Mouse (Mus musculus) MEL (cell line): Measurements from ENCODE around the gene Stk39. TPM values are rescaled to one million over a fixed set of nuclear protein-coding genes. Genes with fewer than 3 reads are reported as not detected.

ENCODE experiments used
- DNase-seq: peaks from one replicate; pipeline ENCODE4 v3.0.0; 2011; ENCODE audit warnings: low read depth, low spot score
- H3K27ac ChIP-seq: 2 replicates; pipeline ENCODE4 v1.5.1; 2012; ENCODE audit warnings: low read depth, mild to moderate bottlenecking, control low read depth, low read length, moderate library complexity; ENCODE audit not compliant: control insufficient read depth
- H3K27me3 ChIP-seq, 2 experiments: fragments of 150-350 bp in 1 of 2; sonication (generic) in 1 of 2; 2 replicates each; pipeline ENCODE4 v1.6.1; 2012; ENCODE audit warnings: low read length in 2 of 2, mild to moderate bottlenecking in 2 of 2, improper control_type of control experiment in 1 of 2, moderate library complexity in 1 of 2; ENCODE audit not compliant: insufficient read depth in 2 of 2, control insufficient read depth in 1 of 2
- H3K36me3 ChIP-seq, 2 experiments: 2 replicates each; pipeline ENCODE4 v1.6.1; 2012 to 2014; ENCODE audit warnings: low read length in 2 of 2, improper control_type of control experiment in 1 of 2, inconsistent platforms in 1 of 2, mild to moderate bottlenecking in 1 of 2; ENCODE audit not compliant: insufficient read depth in 2 of 2, control insufficient read depth in 1 of 2
- H3K4me1 ChIP-seq, 2 experiments: fragments of 150-350 bp in 1 of 2; sonication (generic) in 1 of 2; 2 replicates each; pipeline ENCODE4 v1.6.1; 2012; ENCODE audit warnings: low read length in 2 of 2, improper control_type of control experiment in 1 of 2, mild to moderate bottlenecking in 1 of 2; ENCODE audit not compliant: insufficient read depth in 2 of 2, control insufficient read depth in 1 of 2
- H3K4me3 ChIP-seq, 2 experiments: fragments of 150-350 bp in 1 of 2; sonication (generic) in 1 of 2; 2 replicates each; pipeline ENCODE4 v1.5.1; 2012; ENCODE audit warnings: low read depth in 2 of 2, low read length in 2 of 2, mild to moderate bottlenecking in 2 of 2, moderate library complexity in 2 of 2, control low read depth in 1 of 2, improper control_type of control experiment in 1 of 2; ENCODE audit not compliant: control insufficient read depth in 1 of 2, insufficient read depth in 1 of 2
- H3K79me2 ChIP-seq: 2 replicates; pipeline ENCODE4 v1.6.1; 2012; ENCODE audit warnings: mild to moderate bottlenecking, low read length, moderate library complexity; ENCODE audit not compliant: control insufficient read depth, poor library complexity, insufficient read depth
- H3K9ac ChIP-seq: 2 replicates; pipeline ENCODE4 v1.6.1; 2012; ENCODE audit warnings: low read depth, mild to moderate bottlenecking, control low read depth, low read length, moderate library complexity; ENCODE audit not compliant: control insufficient read depth, poor library complexity, severe bottlenecking
- H3K9me3 ChIP-seq: fragments of 150-350 bp; sonication (generic); replicated peaks from 2 replicates; pipeline ENCODE4 v1.6.1; 2012; ENCODE audit warnings: mild to moderate bottlenecking, low read length, improper control_type of control experiment, moderate library complexity; ENCODE audit not compliant: insufficient read depth
- BHLHE40 ChIP-seq: IDR thresholded peaks from 2 replicates; pipeline ENCODE4 v1.6.1; 2012; ENCODE audit warnings: low read depth, mild to moderate bottlenecking, inconsistent platforms, low read length, improper control_type of control experiment, borderline replicate concordance
- ELF1 ChIP-seq: IDR thresholded peaks from 2 replicates; pipeline ENCODE4 v1.6.1; 2014; ENCODE audit warnings: low read depth, mild to moderate bottlenecking, inconsistent platforms, low read length, improper control_type of control experiment, moderate library complexity
- ETS1 ChIP-seq: IDR thresholded peaks from 2 replicates; pipeline ENCODE4 v1.6.1; 2012; ENCODE audit warnings: low read depth, mild to moderate bottlenecking, inconsistent platforms, low read length, improper control_type of control experiment, moderate library complexity
- GABPA ChIP-seq: IDR thresholded peaks from 2 replicates; pipeline ENCODE4 v1.6.1; 2012; ENCODE audit warnings: low read depth, mild to moderate bottlenecking, inconsistent platforms, low read length, improper control_type of control experiment, moderate library complexity
- HCFC1 ChIP-seq: IDR thresholded peaks from 2 replicates; pipeline ENCODE4 v1.6.1; 2012; ENCODE audit warnings: low read depth, mild to moderate bottlenecking, inconsistent platforms, low read length, improper control_type of control experiment, moderate library complexity
- JUND ChIP-seq: IDR thresholded peaks from 2 replicates; pipeline ENCODE4 v1.6.1; 2011; ENCODE audit warnings: low read depth, mild to moderate bottlenecking, improper control_type of control experiment, low read length
- KAT2A ChIP-seq: conservative IDR thresholded peaks from 2 replicates; pipeline ENCODE4 v1.6.1; 2012; ENCODE audit warnings: low read depth, low read length, improper control_type of control experiment, inconsistent platforms
- MAFK ChIP-seq: IDR thresholded peaks from 2 replicates; pipeline ENCODE4 v1.6.1; 2011; ENCODE audit warnings: low read depth, mild to moderate bottlenecking, low read length, improper control_type of control experiment, borderline replicate concordance
- MAX ChIP-seq: IDR thresholded peaks from 2 replicates; pipeline ENCODE4 v1.6.1; 2011; ENCODE audit warnings: low read length, improper control_type of control experiment
- MYC ChIP-seq: IDR thresholded peaks from 2 replicates; pipeline ENCODE4 v1.6.1; 2011; ENCODE audit warnings: low read depth, mild to moderate bottlenecking, low read length, improper control_type of control experiment, moderate library complexity
- POLR2A ChIP-seq, 2 experiments: IDR thresholded peaks; 2 replicates each; pipeline ENCODE4 v1.6.1; 2011 to 2012; ENCODE audit warnings: low read length in 2 of 2, mild to moderate bottlenecking in 2 of 2, control low read depth in 1 of 2, improper control_type of control experiment in 1 of 2, low read depth in 1 of 2, moderate library complexity in 1 of 2; ENCODE audit not compliant: control insufficient read depth in 1 of 2, insufficient read depth in 1 of 2, poor library complexity in 1 of 2
- SIN3A ChIP-seq: IDR thresholded peaks from 2 replicates; pipeline ENCODE4 v1.6.1; 2012; ENCODE audit warnings: low read length, improper control_type of control experiment, inconsistent platforms
- TAL1 ChIP-seq: IDR thresholded peaks from 2 replicates; pipeline ENCODE4 v1.6.1; 2012; ENCODE audit warnings: mild to moderate bottlenecking, inconsistent platforms, low read length, moderate library complexity, mixed read lengths
- TCF12 ChIP-seq: IDR thresholded peaks from 2 replicates; pipeline ENCODE4 v1.6.1; 2014; ENCODE audit warnings: low read depth, mild to moderate bottlenecking, inconsistent platforms, low read length, improper control_type of control experiment, moderate library complexity
- UBTF ChIP-seq: IDR thresholded peaks from 2 replicates; pipeline ENCODE4 v1.6.1; 2012; ENCODE audit warnings: low read depth, mild to moderate bottlenecking, inconsistent platforms, low read length, improper control_type of control experiment, moderate library complexity, borderline replicate concordance; ENCODE audit not compliant: insufficient read depth
- ZC3H11A ChIP-seq: IDR thresholded peaks from 2 replicates; pipeline ENCODE4 v1.6.1; 2012; ENCODE audit warnings: low read depth, mild to moderate bottlenecking, inconsistent platforms, low read length, improper control_type of control experiment
- ZKSCAN1 ChIP-seq: IDR thresholded peaks from 2 replicates; pipeline ENCODE4 v1.6.1; 2012; ENCODE audit warnings: low read depth, mild to moderate bottlenecking, inconsistent platforms, low read length, improper control_type of control experiment, moderate library complexity
- ZNF384 ChIP-seq: IDR thresholded peaks from 2 replicates; pipeline ENCODE4 v1.6.1; 2012; ENCODE audit warnings: low read depth, mild to moderate bottlenecking, inconsistent platforms, low read length, improper control_type of control experiment
- polyA plus RNA-seq, 2 experiments: library from polyadenylated mRNA; stranded (reverse) in 1 of 2; unstranded in 1 of 2; fragments of >175 nt in 1 of 2; fragments of >200 nt in 1 of 2; gene quantifications; 2 replicates each; pipeline versions ENCODE4 v1.2.1 to v1.2.4; 2012; ENCODE audit warnings: low replicate concordance in 2 of 2, low read depth in 1 of 2; ENCODE audit not compliant: insufficient read length in 2 of 2, insufficient read depth in 1 of 2, missing spikeins in 1 of 2
- total RNA-seq: library from RNA; depleted of rRNA; stranded (reverse); fragments of 300-350 nt; gene quantifications from 2 replicates; pipeline ENCODE4 v1.2.3, GENCODE M21; 2012

Gene Stk39
- total and polyA plus RNA-seq, 3 experiments, result not detected

- Histone ChIP-seq H3K79me2 (no peaks in the 10 kb centered on the region), H3K9me3 (no peaks in the 10 kb centered on the region), H3K27me3 (no peaks in the 10 kb centered on the region), H3K27ac (no peak overlapping the region), H3K36me3 (no peaks in the 10 kb centered on the region), H3K4me1 (no peaks in the 10 kb centered on the region), H3K4me3 (no peak overlapping the region), H3K9ac (no peak overlapping the region)
- DNase-seq, result no peak
- no peak for TF ChIP-seq POLR2A (IDR thresholded peaks at IDR 0.05; ENCODE audit: control insufficient read depth in 1 of 2, insufficient read depth in 1 of 2, low read depth in 1 of 2, low read length in 2 of 2, poor library complexity in 1 of 2)
- TF ChIP-seq TCF12, result no peak
- no peak for TF ChIP-seq SIN3A
- no peak for TF ChIP-seq MYC
- no peak for TF ChIP-seq ZC3H11A
- TF ChIP-seq JUND, result no peak
- TF ChIP-seq, all 39 proteins: peak for 0
These were observed 239.1 kb downstream of the Stk39 start for GRCm38 (mm10) chr2:68232929-68233328.

GRCm38 (mm10) chr2:68229872-68230271, 242.2 kb downstream of the Stk39 start:
- Histone ChIP-seq H3K4me3 (no peak overlapping the region), H3K9me3 (no peaks in the 10 kb centered on the region), H3K36me3 (no peaks in the 10 kb centered on the region), H3K27me3 (no peaks in the 10 kb centered on the region), H3K9ac (no peak overlapping the region), H3K4me1 (no peaks in the 10 kb centered on the region), H3K79me2 (no peaks in the 10 kb centered on the region), H3K27ac (no peak overlapping the region)
- TF ChIP-seq GABPA (no peak), JUND (no peak), ZC3H11A (no peak), TAL1 (no peak), ETS1 (no peak), MYC (no peak), ZNF384 (no peak), MAFK (no peak), MAX (no peak), ELF1 (no peak), HCFC1 (no peak), BHLHE40 (no peak), ZKSCAN1 (no peak), UBTF (no peak), KAT2A (no peak), TCF12 (no peak)
- DNase-seq, result no peak
